Mouse (Mus musculus) adrenal gland, adult 18-20 months (tissue): Measurements from ENCODE around the gene Olfr191. TPM values are rescaled to one million over a fixed set of nuclear protein-coding genes. Genes with fewer than 3 reads are reported as not detected.
"Not testable (repeated sequence)": the region's sequence is repeated elsewhere in the genome, so short reads cannot be mapped to it uniquely, and the experiment has no call there.

Source experiments
- DNase-seq, 2 experiments: peaks; one replicate each; pipeline ENCODE4 v3.0.0; 2021 to 2022; ENCODE audit warnings: low spot score in 2 of 2
- long read RNA-seq, 2 experiments: library from polyadenylated mRNA; stranded (forward); transcript quantifications; one replicate each; pipeline ENCODE4 v2.0.0; 2021
- total RNA-seq, 2 experiments: library from RNA; stranded (reverse); gene quantifications; 1 replicate in 1 of 2; 2 replicates in 1 of 2; pipeline ENCODE4 v1.2.3; 2021

Gene Olfr191
- not detected for total RNA-seq
- long read RNA-seq, experiment 1, result 0 reads
- long read RNA-seq, experiment 2, result 0 reads

- DNase-seq, result not testable (repeated sequence)
Observed at GRCm38 (mm10) chr16:59089722-59090121, at the start of gene Olfr191. Gene Olfr191 (minus strand): TSS chr16:59089822.

DNA sequence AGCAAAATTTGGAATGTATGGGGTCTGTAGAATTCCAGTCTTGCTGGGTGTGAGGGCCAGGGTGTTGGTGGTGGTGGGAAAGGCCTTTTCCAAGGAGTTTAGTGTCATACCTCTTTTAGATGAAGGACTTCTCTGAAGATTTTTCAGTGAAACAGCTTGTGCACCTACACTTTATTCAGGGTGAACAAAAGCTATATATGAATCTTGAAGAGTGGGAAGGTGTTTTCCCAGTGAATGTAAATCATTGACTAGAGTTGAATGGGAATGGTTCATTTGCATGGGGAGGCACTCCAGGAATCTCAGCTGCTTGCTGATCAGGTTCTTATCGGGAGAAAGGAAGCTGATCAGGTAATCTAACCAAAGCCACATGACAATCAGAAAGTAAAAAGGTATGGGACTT lies 41.1 kb upstream of the Olfr191 start:
- no peak for DNase-seq

- no peak for DNase-seq
Observed at GRCm38 (mm10) chr16:59120969-59121368, 31.3 kb upstream of the Olfr191 start, which contains the start of gene Olfr194. Gene Olfr194 (minus strand): TSS chr16:59121069.

DNA sequence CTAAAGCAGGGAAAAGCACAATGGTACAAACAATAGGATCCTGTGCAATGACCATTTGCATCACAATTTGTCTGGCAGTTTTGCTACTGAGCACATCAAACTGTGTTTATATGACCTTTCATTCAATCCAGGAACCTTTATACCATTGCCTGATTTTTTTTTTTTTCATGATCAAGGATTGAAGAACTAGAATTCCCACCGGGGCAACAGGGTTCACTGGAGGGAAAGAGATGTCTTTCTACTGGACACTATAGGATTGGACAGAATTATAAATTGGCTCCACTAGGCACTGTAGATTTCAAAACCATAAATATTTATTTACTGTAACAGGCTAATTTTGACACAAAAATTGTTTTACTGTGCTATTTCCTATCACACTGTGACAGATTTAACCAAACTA lies 22.2 kb upstream of the Olfr191 start, which contains the start of gene Olfr193:
Gene Olfr193 (minus strand): TSS at position 101 of the 400 bp plus-strand sequence.
- no peak for DNase-seq

DNA sequence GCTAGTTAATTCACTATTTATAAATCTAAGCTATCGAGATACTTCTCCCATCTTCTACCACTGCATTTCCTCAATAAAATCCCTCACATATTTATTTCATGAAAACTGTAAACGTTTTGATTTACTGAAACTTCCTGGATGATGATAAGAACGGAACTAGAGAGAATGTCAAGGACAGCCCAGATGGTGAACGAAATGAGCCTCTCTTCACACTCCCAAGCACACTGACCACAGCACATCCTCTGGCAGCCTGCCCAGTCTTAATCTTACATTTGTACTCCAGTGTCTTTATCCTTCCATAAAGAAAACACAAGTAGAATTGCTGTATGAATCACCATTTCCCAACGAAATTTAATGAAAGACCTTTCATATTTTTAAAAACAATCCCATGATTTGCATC lies 18.9 kb upstream of the Olfr191 start:
- not testable (repeated sequence) for DNase-seq

- no peak for DNase-seq
Observed at GRCm38 (mm10) chr16:59105312-59105711, 15.7 kb upstream of the Olfr191 start.

DNA sequence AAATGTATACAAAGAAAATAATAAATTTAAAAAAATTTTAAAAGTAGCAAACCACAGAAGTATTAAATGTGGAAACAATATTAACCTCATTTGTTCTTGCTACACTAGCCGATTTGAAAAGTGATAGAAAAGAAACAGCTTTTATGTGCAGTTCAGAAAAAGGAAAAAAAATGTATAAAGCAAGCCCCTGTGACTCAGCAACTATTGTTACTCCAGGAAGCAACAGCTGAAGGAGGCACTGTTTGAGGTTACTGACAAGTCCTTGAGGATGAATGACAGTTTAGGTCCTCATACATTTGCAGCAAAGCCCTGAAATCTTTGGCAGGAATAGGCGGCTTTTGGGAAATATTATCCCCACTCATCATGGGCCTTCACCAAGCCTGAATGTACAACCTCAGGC lies 8.5 kb downstream of the Olfr191 start:
- DNase-seq, result not testable (repeated sequence)

- no peak for DNase-seq
Observed at GRCm38 (mm10) chr16:59077905-59078304, 11.7 kb downstream of the Olfr191 start, which contains the start of gene Olfr190. Gene Olfr190 (minus strand): TSS chr16:59078005.

DNA sequence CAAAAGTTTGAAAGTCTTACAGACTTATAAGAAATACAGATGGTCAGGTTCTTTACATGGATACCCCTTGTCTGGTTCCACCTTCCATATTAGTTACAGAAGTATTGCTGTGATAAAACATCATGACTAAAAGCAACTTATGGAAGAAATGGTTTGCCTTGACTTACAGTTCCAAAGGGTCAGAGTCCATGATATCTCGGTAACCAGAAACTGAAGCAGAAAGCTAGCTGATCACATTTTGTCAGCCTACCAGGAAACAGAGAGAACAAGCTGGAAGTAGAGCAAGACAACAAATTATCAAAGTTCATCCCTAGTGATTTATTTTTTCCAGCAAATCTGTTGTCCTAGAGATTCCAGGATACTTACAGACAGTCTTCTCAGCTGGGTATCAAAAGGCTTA lies 16.1 kb downstream of the Olfr191 start:
- no peak for DNase-seq

DNA sequence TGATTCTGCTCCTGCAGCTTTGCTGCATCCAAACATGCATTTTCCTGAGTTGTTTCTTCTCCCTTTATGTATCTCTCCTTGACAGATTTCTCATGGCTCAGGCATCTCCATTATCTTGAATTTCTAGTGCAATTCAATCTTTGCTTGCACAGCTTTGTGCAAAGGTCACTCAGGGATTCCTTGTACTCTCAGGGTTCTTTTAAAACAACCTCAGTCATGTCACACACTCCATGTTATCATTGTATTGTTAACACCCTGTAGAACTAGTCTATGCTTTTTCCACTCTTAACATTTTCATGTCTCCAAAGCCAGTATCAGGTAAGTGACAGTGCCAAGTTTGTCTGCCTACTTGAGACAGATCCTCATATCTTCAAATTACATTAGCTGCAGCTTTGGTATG lies 17.9 kb downstream of the Olfr191 start:
- no peak for DNase-seq

GRCm38 (mm10) chr16:59062411-59062810 lies 27.2 kb downstream of the Olfr191 start:
- not testable (repeated sequence) for DNase-seq

DNA sequence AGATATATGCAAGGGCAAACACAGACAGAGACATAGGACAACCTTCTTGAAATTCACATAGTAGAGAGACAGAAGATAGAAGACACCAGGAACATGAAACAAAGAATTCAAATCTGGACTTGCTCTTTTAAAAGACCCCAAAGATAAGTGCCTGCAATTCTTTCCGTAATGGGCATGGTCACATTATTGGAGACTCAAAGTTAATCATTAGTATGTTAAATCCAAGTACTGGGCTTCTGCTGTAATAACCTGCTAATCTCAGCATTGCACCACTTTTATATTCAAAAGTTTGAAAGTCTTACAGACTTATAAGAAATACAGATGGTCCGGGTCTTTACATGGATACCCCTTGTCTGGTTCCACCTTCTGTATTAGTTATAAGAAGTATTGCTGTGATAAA lies 40.3 kb downstream of the Olfr191 start:
- DNase-seq, result not testable (repeated sequence)

DNA sequence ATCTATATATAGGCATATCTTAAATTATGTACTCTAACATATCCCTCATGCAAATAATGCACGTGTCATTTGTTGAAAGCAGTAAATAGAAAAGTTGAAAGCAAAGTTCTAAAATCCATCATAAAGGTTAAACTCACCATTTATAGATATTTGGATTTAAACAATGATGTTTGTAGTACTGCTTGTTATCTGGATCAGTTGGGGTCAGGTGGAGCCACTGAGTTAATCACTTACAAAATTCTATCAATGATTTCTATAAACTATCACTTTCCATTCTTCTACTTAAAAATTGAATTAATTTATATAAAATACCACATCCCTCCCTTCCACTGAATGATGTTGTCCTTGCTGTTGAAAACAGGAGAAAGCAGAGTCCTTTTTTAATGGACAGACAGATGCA lies 40.8 kb downstream of the Olfr191 start:
- DNase-seq, result no peak

DNA sequence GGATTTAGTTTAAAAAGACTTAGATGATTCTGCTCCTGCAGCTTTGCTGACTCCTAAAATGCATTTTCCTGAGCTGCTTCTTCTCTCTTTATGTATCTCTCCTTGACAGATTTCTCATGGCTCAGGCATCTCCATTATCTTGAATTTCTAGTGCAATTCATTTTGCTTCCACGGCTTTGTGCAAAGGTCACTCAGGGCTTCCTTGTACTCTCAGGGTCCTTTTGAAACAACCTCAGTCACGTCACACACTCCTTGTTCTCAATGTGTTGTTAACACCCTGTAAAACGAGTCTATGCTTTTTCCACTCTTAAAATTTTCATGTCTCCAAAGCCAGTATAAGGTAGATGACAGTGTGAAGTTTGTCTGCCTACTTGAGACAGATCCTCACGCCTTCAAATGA lies 42.0 kb downstream of the Olfr191 start:
- no peak for DNase-seq

DNA sequence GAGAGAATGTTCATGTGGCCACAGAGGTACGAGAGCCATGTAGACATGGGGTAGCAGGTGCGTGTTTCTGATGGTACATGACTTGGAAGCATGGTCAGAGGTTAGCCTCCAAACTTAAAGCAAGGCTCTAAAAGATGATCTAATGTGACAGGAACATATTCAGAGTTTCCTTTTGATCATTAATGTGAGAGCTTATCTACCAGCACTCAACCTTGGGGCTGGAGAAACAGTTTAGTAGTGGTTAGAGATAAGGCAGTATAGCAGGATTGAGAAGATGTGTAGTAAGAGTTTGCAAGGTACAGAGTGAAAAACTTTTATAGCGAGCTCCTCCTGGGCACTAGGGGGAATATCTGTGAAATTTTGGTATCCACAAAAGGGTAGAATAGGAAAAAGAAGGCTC lies 43.8 kb downstream of the Olfr191 start:
- DNase-seq, result no peak

DNA sequence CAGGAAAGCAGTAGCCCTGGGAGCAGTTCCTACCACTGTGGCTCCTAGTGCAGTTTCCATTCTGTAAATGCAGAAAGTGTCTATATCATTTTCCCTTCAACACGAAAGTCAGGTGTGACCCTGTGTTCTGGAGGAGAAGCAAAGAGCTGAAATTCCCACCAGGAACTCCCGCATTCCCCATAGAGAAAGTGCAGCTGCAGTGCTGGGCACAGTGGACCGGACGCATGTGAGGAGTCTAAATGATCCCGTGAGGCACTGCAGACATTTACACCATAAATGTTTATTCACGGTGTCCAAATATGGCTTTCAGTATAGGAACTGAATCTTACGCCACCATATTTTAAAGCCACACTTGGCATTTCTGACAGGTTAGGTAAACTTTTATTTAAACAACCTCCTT lies 49.9 kb downstream of the Olfr191 start, which contains the start of gene Olfr187:
Gene Olfr187 (minus strand): TSS at position 58 of the 400 bp plus-strand sequence.
- DNase-seq, result no peak

Other genes with a start within 250 kb of the Olfr191 start
- not detected for gene Olfr177, start 215.1 kb downstream of the Olfr191 start, total RNA-seq
- not detected for gene Olfr178, start 197.8 kb downstream of the Olfr191 start, total RNA-seq
- not detected for gene Olfr181, start 161.1 kb downstream of the Olfr191 start, total RNA-seq
- gene Olfr180, start 160.4 kb downstream of the Olfr191 start, total RNA-seq, result not detected
- gene Olfr183, start 94.5 kb downstream of the Olfr191 start, total RNA-seq, result not detected
- not detected for gene Olfr186, start 59.5 kb downstream of the Olfr191 start, total RNA-seq
- gene Olfr187, start 50.1 kb downstream of the Olfr191 start, total RNA-seq, result not detected
- gene Olfr190, start 11.8 kb downstream of the Olfr191 start, total RNA-seq, result not detected
- gene Olfr193, start 22.1 kb upstream of the Olfr191 start, total RNA-seq, result not detected
- gene Olfr194, start 31.2 kb upstream of the Olfr191 start, total RNA-seq, result not detected
- gene Olfr195, start 57.2 kb upstream of the Olfr191 start, total RNA-seq, result not detected
- gene Olfr196, start 80.6 kb upstream of the Olfr191 start, total RNA-seq, result not detected
- not detected for gene Olfr198, start 113.7 kb upstream of the Olfr191 start, total RNA-seq
- not detected for gene Olfr199, start 129.9 kb upstream of the Olfr191 start, total RNA-seq
- not detected for gene Olfr201, start 182.8 kb upstream of the Olfr191 start, total RNA-seq
- gene Olfr202, start 197.0 kb upstream of the Olfr191 start, total RNA-seq, result not detected
- not detected for gene Olfr203, start 209.1 kb upstream of the Olfr191 start, total RNA-seq
- gene Olfr204, start 228.4 kb upstream of the Olfr191 start, total RNA-seq, result not detected
- gene Olfr205, start 241.3 kb upstream of the Olfr191 start, total RNA-seq, result not detected